Mouse (Mus musculus) intestine, postnatal 0 days (tissue): ENCODE data around the gene Arl6ip5. TPM values are rescaled to one million over a fixed set of nuclear protein-coding genes. Genes with fewer than 3 reads are reported as not detected.
"Not testable (repeated sequence)": the region's sequence is repeated elsewhere in the genome, so short reads cannot be mapped to it uniquely, and the experiment has no call there.

Experiments used
- ATAC-seq: fragments of 200-750 bp; cut with Nextera tagmentation; 2 replicates; pipeline ENCODE4 v1.8.0; 2017; ENCODE audit warnings: mild to moderate bottlenecking, moderate TSS enrichment, moderate library complexity
- H3K27ac ChIP-seq: fragments of 300-500 bp; sonication (generic); 2 replicates; pipeline ENCODE4 v1.5.1; 2014; ENCODE audit warnings: mild to moderate bottlenecking, low read depth, low read length, moderate library complexity
- H3K27me3 ChIP-seq: fragments of 300-500 bp; sonication (generic); replicated peaks from 2 replicates; pipeline ENCODE4 v1.6.1; 2014; ENCODE audit warnings: low read length, mixed read lengths; ENCODE audit not compliant: control insufficient read depth, insufficient read depth
- H3K36me3 ChIP-seq: fragments of 300-500 bp; sonication (generic); 2 replicates; pipeline ENCODE4 v1.6.1; 2014; ENCODE audit warnings: mild to moderate bottlenecking, moderate library complexity; ENCODE audit not compliant: control insufficient read depth, insufficient read depth
- H3K4me1 ChIP-seq: fragments of 300-500 bp; sonication (generic); replicated peaks from 2 replicates; pipeline ENCODE4 v1.6.1; 2014; ENCODE audit warnings: antibody characterized with exemption, low read length, mixed read lengths; ENCODE audit not compliant: control insufficient read depth, insufficient read depth
- H3K4me2 ChIP-seq: fragments of 300-500 bp; sonication (generic); replicated peaks from 2 replicates; pipeline ENCODE4 v1.6.1; 2014; ENCODE audit warnings: low read depth, mild to moderate bottlenecking, moderate library complexity
- H3K4me3 ChIP-seq: fragments of 300-500 bp; sonication (generic); 2 replicates; pipeline ENCODE4 v1.5.1; 2014; ENCODE audit warnings: low read depth, low read length
- H3K9ac ChIP-seq: fragments of 300-500 bp; sonication (generic); 2 replicates; pipeline ENCODE4 v1.6.1; 2014; ENCODE audit warnings: mild to moderate bottlenecking, low read depth, low read length
- H3K9me3 ChIP-seq: fragments of 300-500 bp; sonication (generic); 2 replicates; pipeline ENCODE4 v1.6.1; 2016; ENCODE audit warnings: mixed run types; ENCODE audit not compliant: control insufficient read depth
- CTCF ChIP-seq: sonication (generic); IDR thresholded peaks from 2 replicates; pipeline ENCODE4 v1.5.1; 2016; ENCODE audit warnings: low read depth, mild to moderate bottlenecking, control low read depth, antibody characterized with exemption, moderate library complexity
- WGBS: fragments of 180-500 bp; shearing (Covaris S2); extraction: QIAGEN DNeasy Blood & Tissue Kit; methylation state at CpG from one replicate; pipeline ENCODE4 v1.1.7; 2014; 5-methylcytosine and 5-hydroxymethylcytosine counted together
- polyA plus RNA-seq: library from polyadenylated mRNA; unstranded; fragments of >200 nt; fragmentation: Nextera tagmentation; extraction: Ambion mirVana; gene quantifications from 2 replicates; pipeline ENCODE4 v1.2.1, GENCODE M21; 2015

Gene Arl6ip5
- polyA plus RNA-seq, 1 experiment from 2014 or later, result 73.4 TPM

DNA sequence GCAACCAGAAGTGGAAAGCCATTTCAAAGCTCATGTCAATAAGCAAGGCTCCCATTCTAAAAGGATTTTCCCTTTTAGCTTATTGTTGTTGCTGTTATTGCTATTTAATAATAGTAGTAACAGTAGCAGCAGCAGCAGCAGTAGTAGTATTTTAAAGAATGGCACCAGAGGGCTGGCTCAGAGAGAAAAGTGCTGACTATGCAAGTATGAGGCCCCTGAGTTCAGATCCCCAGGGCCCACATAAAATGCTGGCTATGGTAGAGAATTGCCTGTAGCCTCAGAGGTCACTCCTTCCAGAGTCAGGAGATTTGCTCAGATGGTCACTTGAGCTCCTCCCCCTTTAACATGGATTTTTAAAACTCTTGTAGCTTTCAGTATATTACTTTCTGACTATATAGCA lies 34.7 kb downstream of the Arl6ip5 start:
- no peaks in the 10 kb centered on the region for H3K9me3 ChIP-seq
- no peaks in the 10 kb centered on the region for H3K4me1 ChIP-seq
- H3K27me3 ChIP-seq, result no peaks in the 10 kb centered on the region
- H3K9ac ChIP-seq, result no peak overlapping the region
- H3K4me2 ChIP-seq, result no peak overlapping the region
- ATAC-seq, result no peak
- H3K27ac ChIP-seq, result no peak overlapping the region
- H3K36me3 ChIP-seq, result no peaks in the 10 kb centered on the region
- no peak overlapping the region for H3K4me3 ChIP-seq
- no peak for TF ChIP-seq CTCF

DNA sequence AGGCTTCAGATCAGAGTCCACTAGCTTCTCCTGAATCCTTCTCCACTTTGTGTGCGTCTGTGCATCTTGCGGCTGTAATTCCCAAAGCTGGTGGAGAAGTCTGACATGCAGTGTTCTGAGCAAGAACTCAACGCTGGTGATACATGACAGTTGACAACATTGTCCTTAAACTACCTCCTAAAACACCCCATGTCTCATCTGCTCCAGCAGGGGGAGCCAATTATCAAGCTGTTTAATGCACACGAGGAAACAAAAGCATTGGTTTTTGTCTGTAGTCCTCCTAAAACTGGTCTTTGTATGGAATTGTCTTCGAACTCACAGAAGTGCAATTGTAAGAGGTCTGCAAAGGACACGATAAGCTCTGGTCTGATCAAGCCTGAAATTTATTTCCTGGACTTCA lies 40.5 kb downstream of the Arl6ip5 start:
- Histone ChIP-seq H3K27me3 (no peaks in the 10 kb centered on the region), H3K9ac (no peak overlapping the region), H3K9me3 (no peaks in the 10 kb centered on the region), H3K36me3 (no peaks in the 10 kb centered on the region), H3K4me3 (no peak overlapping the region), H3K4me1 (no peaks in the 10 kb centered on the region), H3K4me2 (no peak overlapping the region), H3K27ac (no peak overlapping the region)
- no peak for ATAC-seq
- TF ChIP-seq CTCF, result peak; percentile 90
- 35% methylated on average over 6 of the region's 6 CpGs for WGBS

GRCm38 (mm10) chr6:97252086-97252485 lies 41.6 kb downstream of the Arl6ip5 start:
- no peak for TF ChIP-seq CTCF
- 45% methylated on average over 5 of the region's 5 CpGs for WGBS

DNA sequence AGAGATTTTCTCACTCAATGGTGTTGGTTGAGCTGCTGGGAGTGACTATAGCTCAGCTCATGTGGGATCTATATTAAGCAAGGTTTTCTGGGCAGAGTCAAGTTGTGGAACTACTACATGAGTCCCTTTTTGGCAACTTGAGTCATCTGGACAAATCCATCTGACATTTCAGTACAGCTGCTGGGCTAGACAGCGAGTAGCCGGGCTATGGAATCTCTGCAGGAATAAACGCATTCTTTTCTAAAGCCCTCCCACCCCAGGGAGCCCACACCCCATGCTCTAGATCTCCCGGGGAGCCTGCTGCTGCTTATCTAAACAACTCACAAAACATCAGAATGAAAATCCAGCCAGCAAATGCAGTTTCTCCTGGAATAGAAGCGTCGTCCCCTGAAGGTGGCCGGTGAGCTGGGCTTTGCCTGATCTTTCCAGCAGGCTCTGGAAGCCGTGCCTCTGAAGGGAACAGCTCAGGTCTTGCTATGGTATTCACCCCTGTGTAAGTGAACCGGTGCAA lies 42.3 kb downstream of the Arl6ip5 start, which contains the start of gene Lmod3:
TSS of gene Lmod3 (minus strand) at position 49 of the 511 bp plus-strand sequence.
- Histone ChIP-seq H3K27me3 (no peaks in the 10 kb centered on the region), H3K4me2 (no peak within 1 kb of the TSS), H3K36me3 (no peaks in the 10 kb centered on the region), H3K9me3 (no peaks in the 10 kb centered on the region), H3K27ac (no peak within 1 kb of the TSS), H3K4me1 (no peaks in the 10 kb centered on the region), H3K4me3 (no peak within 1 kb of the TSS), H3K9ac (no peak within 1 kb of the TSS)
- no peak for ATAC-seq
- 26% methylated on average over 9 of the region's 9 CpGs for WGBS
- no peak for TF ChIP-seq CTCF

More at GRCm38 (mm10) chr6:97252086-97252485, 41.6 kb downstream of the Arl6ip5 start:
- H3K9me3 ChIP-seq, result no peaks in the 10 kb centered on the region
- ATAC-seq, result no peak
- H3K27me3 ChIP-seq, result no peaks in the 10 kb centered on the region
- no peak overlapping the region for H3K4me2 ChIP-seq
- H3K36me3 ChIP-seq, result no peaks in the 10 kb centered on the region
- H3K4me1 ChIP-seq, result no peaks in the 10 kb centered on the region
- no peak overlapping the region for H3K9ac ChIP-seq
- no peak overlapping the region for H3K27ac ChIP-seq
- no peak overlapping the region for H3K4me3 ChIP-seq

- Histone ChIP-seq H3K27me3 (no peaks in the 10 kb centered on the region), H3K27ac (no peak overlapping the region), H3K4me2 (no peak overlapping the region), H3K4me3 (no peak overlapping the region), H3K9ac (no peak overlapping the region), H3K36me3 (no peaks in the 10 kb centered on the region), H3K9me3 (no peaks in the 10 kb centered on the region), H3K4me1 (no peaks in the 10 kb centered on the region)
- no peak for ATAC-seq
- TF ChIP-seq CTCF, result no peak
- 86% methylated on average over 1 of the region's 1 CpGs for WGBS
Observed at GRCm38 (mm10) chr6:97258489-97258888, 48.0 kb downstream of the Arl6ip5 start.

DNA sequence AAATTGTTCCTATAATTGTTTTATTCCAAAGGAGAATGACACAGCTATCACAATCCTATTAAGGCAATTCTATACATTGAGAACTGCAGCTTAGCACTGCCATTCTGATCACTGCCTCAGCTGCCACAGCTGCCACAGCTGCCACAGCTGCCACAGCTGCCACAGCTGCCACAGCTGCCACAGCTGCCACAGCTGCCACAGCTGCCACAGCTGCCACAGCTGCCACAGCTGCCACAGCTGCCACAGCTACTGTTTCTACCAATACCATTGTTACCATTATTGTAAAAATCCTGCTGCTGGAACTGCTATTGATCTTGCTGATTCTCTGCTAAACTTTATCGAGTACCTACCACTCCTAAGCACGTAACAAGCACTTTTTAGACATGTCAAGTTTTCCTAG lies 49.4 kb downstream of the Arl6ip5 start:
- not testable (repeated sequence) for H3K4me2 ChIP-seq, H3K4me1 ChIP-seq, H3K9me3 ChIP-seq, H3K4me3 ChIP-seq, H3K9ac ChIP-seq, H3K36me3 ChIP-seq, H3K27ac ChIP-seq, ATAC-seq, H3K27me3 ChIP-seq
- 95% methylated on average over 2 of the region's 2 CpGs for WGBS

DNA sequence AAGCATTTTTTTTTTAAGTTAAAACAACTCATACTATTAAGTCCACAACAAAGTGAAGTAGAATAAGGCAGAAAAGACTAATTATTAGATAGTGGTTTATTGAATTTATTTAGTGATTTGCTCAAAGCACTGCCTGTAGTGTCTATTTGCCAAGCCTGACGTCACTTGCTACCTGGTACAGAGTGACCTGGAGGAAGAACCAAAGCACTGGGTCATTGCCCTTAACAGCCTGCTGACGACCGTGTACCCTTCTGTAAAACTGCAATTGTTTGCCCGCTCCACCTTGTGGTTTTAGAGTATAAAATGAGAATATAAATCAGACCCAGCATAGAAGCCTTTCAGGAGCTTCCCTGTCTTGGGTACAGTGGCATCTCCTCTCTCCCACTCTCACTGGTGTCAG lies 51.7 kb downstream of the Arl6ip5 start:
- no peaks in the 10 kb centered on the region for H3K4me1 ChIP-seq
- no peak overlapping the region for H3K4me2 ChIP-seq
- no peak for ATAC-seq
- no peaks in the 10 kb centered on the region for H3K36me3 ChIP-seq
- no peaks in the 10 kb centered on the region for H3K9me3 ChIP-seq
- 59% methylated on average over 4 of the region's 4 CpGs for WGBS
- H3K27ac ChIP-seq, result no peak overlapping the region
- H3K27me3 ChIP-seq, result no peaks in the 10 kb centered on the region
- no peak for TF ChIP-seq CTCF
- H3K4me3 ChIP-seq, result no peak overlapping the region
- H3K9ac ChIP-seq, result no peak overlapping the region
